Mouse (Mus musculus): ENCODE measurements at regions not wholly inside any gene's neighbourhood (a gene's known extent, or its start where the extent isn't known, plus 50 kb on each side); places are given as distances from the start of the nearest gene placed in this dataset.

DNA sequence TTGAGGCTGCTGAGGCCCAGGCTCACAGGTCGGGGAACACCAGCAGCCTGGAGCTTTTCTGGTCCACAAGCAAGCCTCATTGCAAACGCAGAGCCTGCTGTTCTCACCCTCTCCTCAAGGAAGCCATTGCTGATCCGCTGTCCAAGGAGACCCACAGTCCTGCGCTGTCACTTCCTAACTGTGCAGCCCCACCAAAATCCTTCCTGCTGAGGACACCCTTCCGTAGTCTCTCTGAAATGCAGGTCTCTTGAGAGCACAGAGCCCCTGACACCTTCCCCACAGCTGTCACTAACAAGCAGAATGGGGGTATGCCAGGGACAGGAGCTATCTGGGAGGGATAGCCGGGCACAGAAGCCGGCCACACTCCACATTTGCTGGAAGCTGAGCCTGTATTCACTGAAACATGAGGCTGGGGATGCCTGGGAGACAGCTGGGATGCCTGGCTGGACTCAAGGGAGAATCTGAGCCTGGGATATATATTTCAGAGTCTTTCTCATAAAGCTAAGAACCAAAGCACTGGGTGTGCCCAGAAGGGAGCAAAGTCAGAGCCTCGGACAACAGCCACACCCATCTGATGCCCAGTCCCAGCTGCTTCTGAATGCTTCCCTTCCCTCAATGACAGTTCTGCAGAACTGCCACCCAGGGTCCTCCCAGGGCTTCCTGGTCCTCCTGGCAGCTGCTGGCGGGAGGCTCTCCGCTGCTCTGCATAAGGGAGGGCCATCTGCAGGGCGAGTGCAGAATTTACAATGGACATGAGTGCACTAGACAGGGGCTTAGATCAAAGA lies 162.6 kb downstream of the Rpl14 start:
- peaks cover 49% of the 10 kb centered on the region for H3K4me1 ChIP-seq
- WGBS, result 41% methylated on average over 11 of the region's 11 CpGs
- peak overlapping the region; percentile 67 for H3K27ac ChIP-seq
- H3K9ac ChIP-seq, result no peak overlapping the region
- ATAC-seq (ENCODE audit: low FRiP score, low read depth), result peak; percentile 60
- H3K36me3 ChIP-seq, result no peaks in the 10 kb centered on the region
- no peak overlapping the region for H3K4me3 ChIP-seq
- peaks cover 9% of the 10 kb centered on the region; the same call in 1 of the 2 replicates for H3K9me3 ChIP-seq
- H3K4me2 ChIP-seq (replicated peaks), result no peak overlapping the region
- H3K27me3 ChIP-seq, result no peaks in the 10 kb centered on the region

- Histone ChIP-seq H3K4me1 (peaks cover 62% of the 10 kb centered on the region), H3K9me3 (no peaks in the 10 kb centered on the region), H3K4me2 (replicated peaks) (no peak overlapping the region), H3K9ac (no peak overlapping the region), H3K4me3 (no peak overlapping the region), H3K27me3 (no peaks in the 10 kb centered on the region), H3K27ac (0 out of 2 replicates have a peak overlapping the region, but pooled peaks have one; percentile 6), H3K36me3 (no peaks in the 10 kb centered on the region)
- no peak for ATAC-seq (ENCODE audit: low FRiP score, low read depth)
- WGBS, result 81% methylated on average over 7 of the region's 7 CpGs
Measured at GRCm38 (mm10) chr9:120735217-120735616, 164.0 kb downstream of the Rpl14 start.

GRCm38 (mm10) chr9:120737956-120738355 lies 166.7 kb downstream of the Rpl14 start:
- Histone ChIP-seq H3K4me1 (peaks cover 56% of the 10 kb centered on the region), H3K9ac (no peak overlapping the region), H3K9me3 (no peaks in the 10 kb centered on the region), H3K36me3 (no peaks in the 10 kb centered on the region), H3K4me2 (replicated peaks) (no peak overlapping the region), H3K4me3 (no peak overlapping the region), H3K27me3 (no peaks in the 10 kb centered on the region), H3K27ac (peak overlapping the region; percentile 88; the same call in 1 of the 2 replicates)
- no peak for ATAC-seq (ENCODE audit: low FRiP score, low read depth)
- 76% methylated on average over 1 of the region's 1 CpGs for WGBS

- 43% methylated on average over 14 of the region's 14 CpGs for WGBS
- Histone ChIP-seq H3K9me3 (no peaks in the 10 kb centered on the region), H3K9ac (peak overlapping the region; percentile 13; the same call in 1 of the 2 replicates), H3K27me3 (no peaks in the 10 kb centered on the region), H3K4me3 (no peak overlapping the region), H3K27ac (peak overlapping the region; percentile 88), H3K4me1 (peaks cover 42% of the 10 kb centered on the region), H3K4me2 (replicated peaks) (no peak overlapping the region), H3K36me3 (no peaks in the 10 kb centered on the region)
- ATAC-seq (ENCODE audit: low FRiP score, low read depth), result peak; percentile 70
Measured at GRCm38 (mm10) chr9:120739199-120739952, 168.1 kb downstream of the Rpl14 start.

DNA sequence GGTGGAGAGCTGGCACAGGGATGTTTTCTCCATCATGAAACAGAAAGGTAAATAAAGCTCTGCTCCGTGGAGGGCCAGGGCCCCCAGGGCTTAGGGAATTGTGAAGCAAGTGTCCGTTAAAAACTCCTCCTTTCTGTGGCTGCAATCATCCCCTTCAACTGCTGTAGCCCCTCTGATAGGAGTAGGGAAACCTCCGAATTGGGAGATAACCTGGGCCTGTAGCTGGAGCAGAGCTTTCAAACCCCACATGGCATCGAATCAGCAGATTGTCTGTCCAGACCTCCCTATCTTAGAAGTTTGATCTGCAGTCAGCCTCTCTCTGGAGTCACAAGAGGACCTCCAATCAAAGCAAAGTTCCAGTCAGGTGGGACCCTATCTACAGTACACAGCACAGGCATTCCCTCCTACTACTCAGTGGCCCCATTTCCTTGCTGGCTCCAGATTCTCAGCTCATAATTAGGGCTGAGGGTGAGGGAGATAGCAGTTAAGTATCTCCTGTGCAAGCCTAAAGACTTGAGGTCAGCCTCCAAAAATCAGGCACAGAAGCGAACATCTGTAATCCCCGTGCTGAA lies 168.8 kb downstream of the Rpl14 start:
- Histone ChIP-seq H3K36me3 (no peaks in the 10 kb centered on the region), H3K27me3 (no peaks in the 10 kb centered on the region), H3K9me3 (no peaks in the 10 kb centered on the region), H3K4me1 (peaks cover 35% of the 10 kb centered on the region), H3K4me3 (no peak overlapping the region), H3K27ac (peak overlapping the region; percentile 88), H3K4me2 (replicated peaks) (no peak overlapping the region), H3K9ac (no peak overlapping the region; the same call in 1 of the 2 replicates)
- WGBS, result 36% methylated on average over 6 of the region's 6 CpGs
- no peak for ATAC-seq (ENCODE audit: low FRiP score, low read depth)

- Histone ChIP-seq H3K9ac (no peak overlapping the region), H3K4me3 (no peak overlapping the region), H3K27ac (no peak overlapping the region), H3K4me2 (replicated peaks) (no peak overlapping the region), H3K36me3 (no peaks in the 10 kb centered on the region), H3K4me1 (peaks cover 31% of the 10 kb centered on the region), H3K27me3 (no peaks in the 10 kb centered on the region), H3K9me3 (no peaks in the 10 kb centered on the region)
- ATAC-seq (ENCODE audit: low FRiP score, low read depth), result no peak
- 77% methylated on average over 2 of the region's 2 CpGs for WGBS
Measured at GRCm38 (mm10) chr9:120741521-120741920, 170.3 kb downstream of the Rpl14 start.

DNA sequence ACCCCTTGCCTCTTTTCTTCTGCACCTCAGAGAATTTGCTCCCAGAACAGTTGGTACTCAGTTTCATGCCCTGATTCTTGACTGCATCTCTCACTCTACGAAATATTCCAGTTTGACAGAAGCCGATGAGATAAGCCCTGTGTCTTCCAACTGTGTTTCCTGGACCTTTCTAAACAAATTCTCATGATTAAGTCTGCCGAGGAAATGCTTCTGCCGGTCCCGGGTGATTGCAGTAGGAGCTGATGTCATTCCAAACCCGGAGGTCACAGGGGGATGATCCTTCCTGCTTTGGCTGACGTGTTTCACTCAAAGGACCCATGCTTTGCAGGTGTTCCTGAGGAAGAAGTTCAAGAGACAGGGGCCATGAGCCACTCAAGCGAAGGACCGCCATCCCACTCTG lies 172.2 kb downstream of the Rpl14 start:
- H3K4me1 ChIP-seq, result peaks cover 24% of the 10 kb centered on the region
- 87% methylated on average over 9 of the region's 9 CpGs for WGBS
- no peak overlapping the region for H3K27ac ChIP-seq
- H3K9me3 ChIP-seq, result no peaks in the 10 kb centered on the region
- H3K9ac ChIP-seq, result no peak overlapping the region
- H3K4me2 ChIP-seq (replicated peaks), result no peak overlapping the region
- H3K4me3 ChIP-seq, result no peak overlapping the region
- no peaks in the 10 kb centered on the region for H3K36me3 ChIP-seq
- no peaks in the 10 kb centered on the region for H3K27me3 ChIP-seq
- no peak for ATAC-seq (ENCODE audit: low FRiP score, low read depth)

GRCm38 (mm10) chr9:120745674-120746073 lies 174.4 kb downstream of the Rpl14 start:
- no peaks in the 10 kb centered on the region for H3K36me3 ChIP-seq
- no peaks in the 10 kb centered on the region for H3K27me3 ChIP-seq
- no peak for ATAC-seq (ENCODE audit: low FRiP score, low read depth)
- peaks cover 2% of the 10 kb centered on the region; the same call in 1 of the 2 replicates for H3K4me1 ChIP-seq
- no peak overlapping the region for H3K4me2 ChIP-seq (replicated peaks)
- 86% methylated on average over 6 of the region's 6 CpGs for WGBS
- no peaks in the 10 kb centered on the region for H3K9me3 ChIP-seq
- H3K9ac ChIP-seq, result no peak overlapping the region
- no peak overlapping the region for H3K4me3 ChIP-seq
- no peak overlapping the region for H3K27ac ChIP-seq

DNA sequence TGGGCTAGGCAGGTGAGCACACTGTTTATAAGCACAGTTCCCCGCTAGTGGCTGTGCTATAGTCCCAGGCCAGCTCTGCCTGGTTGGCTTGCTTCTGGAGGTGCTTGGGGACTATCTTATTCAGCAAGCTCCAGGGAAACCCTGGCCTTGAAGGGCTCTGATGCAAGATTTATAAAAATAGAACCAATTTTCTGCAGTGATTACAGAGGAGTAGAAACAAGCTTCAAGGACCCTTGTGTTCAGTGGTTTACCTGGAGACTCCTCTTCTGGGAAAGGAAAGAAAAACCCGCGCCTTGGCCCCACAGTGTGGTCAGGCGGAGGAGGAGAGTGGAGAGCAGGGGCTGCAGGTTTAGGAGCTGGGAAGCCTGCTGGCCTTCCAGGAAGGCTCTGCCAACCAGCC lies 178.2 kb upstream of the Ctnnb1 start:
- no peaks in the 10 kb centered on the region for H3K36me3 ChIP-seq
- H3K9me3 ChIP-seq, result no peaks in the 10 kb centered on the region
- H3K27me3 ChIP-seq, result no peaks in the 10 kb centered on the region
- H3K9ac ChIP-seq, result no peak overlapping the region
- 82% methylated on average over 4 of the region's 4 CpGs for WGBS
- H3K4me3 ChIP-seq, result no peak overlapping the region
- no peaks in the 10 kb centered on the region for H3K4me1 ChIP-seq
- no peak overlapping the region for H3K27ac ChIP-seq
- no peak overlapping the region for H3K4me2 ChIP-seq (replicated peaks)
- ATAC-seq (ENCODE audit: low FRiP score, low read depth), result no peak

DNA sequence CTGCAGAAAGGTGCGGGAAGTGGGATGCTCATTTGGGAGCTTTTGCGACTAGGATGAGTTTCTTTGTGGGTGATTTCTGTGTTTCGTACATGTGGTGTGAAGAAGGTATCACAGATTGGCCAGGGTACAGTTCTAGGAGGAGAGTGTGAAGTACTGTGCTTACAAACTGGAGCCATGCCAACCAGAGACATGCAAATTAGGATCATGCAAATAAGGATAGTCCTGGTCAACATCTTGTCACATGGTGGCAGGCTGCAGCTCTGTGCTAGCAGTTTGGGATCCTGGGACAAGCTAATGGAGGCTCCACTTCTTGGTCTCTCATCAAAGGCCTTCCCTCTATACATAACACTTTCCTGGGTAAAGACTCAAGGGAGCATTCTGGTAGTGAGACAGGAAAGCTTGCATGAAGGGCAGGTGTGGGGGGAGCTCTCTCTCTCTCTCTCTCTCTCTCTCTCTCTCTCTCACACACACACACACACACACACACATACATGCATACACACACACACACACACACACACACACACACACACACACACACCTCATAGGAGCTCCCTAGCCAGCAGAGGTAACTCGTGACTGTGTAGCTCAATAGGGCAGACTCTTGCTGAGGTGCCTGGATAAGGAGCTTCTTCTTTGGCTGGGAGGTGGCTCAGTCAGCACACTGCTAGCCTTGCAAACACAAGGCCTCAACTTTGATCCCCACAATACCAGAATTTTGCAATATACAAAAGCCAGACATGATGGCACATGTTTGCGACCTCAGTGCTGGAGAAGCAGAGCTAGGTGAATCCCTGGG lies 177.1 kb upstream of the Ctnnb1 start:
- Histone ChIP-seq H3K27me3 (no peaks in the 10 kb centered on the region), H3K4me3 (no peak overlapping the region), H3K4me1 (no peaks in the 10 kb centered on the region), H3K4me2 (replicated peaks) (no peak overlapping the region), H3K36me3 (no peaks in the 10 kb centered on the region), H3K9me3 (no peaks in the 10 kb centered on the region), H3K9ac (no peak overlapping the region), H3K27ac (no peak overlapping the region)
- WGBS, result 84% methylated on average over 5 of the region's 5 CpGs
- no peak for ATAC-seq (ENCODE audit: low FRiP score, low read depth)

GRCm38 (mm10) chr9:120754151-120754550 lies 174.9 kb upstream of the Ctnnb1 start:
- H3K9me3 ChIP-seq, result no peaks in the 10 kb centered on the region
- no peaks in the 10 kb centered on the region for H3K36me3 ChIP-seq
- H3K4me1 ChIP-seq, result no peaks in the 10 kb centered on the region
- H3K9ac ChIP-seq, result no peak overlapping the region
- H3K4me3 ChIP-seq, result no peak overlapping the region
- no peak overlapping the region for H3K4me2 ChIP-seq (replicated peaks)
- no peaks in the 10 kb centered on the region for H3K27me3 ChIP-seq
- H3K27ac ChIP-seq, result no peak overlapping the region
- ATAC-seq (ENCODE audit: low FRiP score, low read depth), result no peak

DNA sequence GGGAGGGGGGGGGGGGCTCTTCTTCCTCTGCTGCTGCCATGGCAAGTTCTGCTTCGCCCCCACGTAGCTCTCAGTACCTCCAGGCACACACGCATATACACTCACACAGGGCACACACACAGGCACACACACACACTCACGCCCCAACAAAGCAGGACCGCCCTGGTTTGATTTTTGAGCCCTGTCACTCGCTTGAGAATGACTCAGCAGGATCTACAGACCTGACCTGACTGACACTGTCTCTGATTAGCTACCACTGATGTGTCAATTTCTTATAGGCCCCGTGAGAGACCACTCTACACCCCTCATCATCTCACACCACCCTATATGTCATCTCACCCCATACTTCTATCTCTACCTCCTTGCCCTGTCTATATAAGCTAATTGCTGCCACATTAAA lies 173.5 kb upstream of the Ctnnb1 start:
- no peaks in the 10 kb centered on the region for H3K9me3 ChIP-seq
- 86% methylated on average over 7 of the region's 7 CpGs for WGBS
- H3K36me3 ChIP-seq, result no peaks in the 10 kb centered on the region
- ATAC-seq (ENCODE audit: low FRiP score, low read depth), result no peak
- H3K4me1 ChIP-seq, result no peaks in the 10 kb centered on the region
- no peak overlapping the region for H3K9ac ChIP-seq
- no peak overlapping the region for H3K27ac ChIP-seq
- no peaks in the 10 kb centered on the region for H3K27me3 ChIP-seq
- no peak overlapping the region for H3K4me2 ChIP-seq (replicated peaks)
- H3K4me3 ChIP-seq, result no peak overlapping the region
